Mouse (Mus musculus) heart, embryonic 13.5 days (tissue): ENCODE measurements around the gene Synj2. TPM values are rescaled to one million over a fixed set of nuclear protein-coding genes. Genes with fewer than 3 reads are reported as not detected.

Experiments
- ATAC-seq: fragments of 200-750 bp; cut with Nextera tagmentation; 2 replicates; pipeline ENCODE4 v1.8.0; 2017; ENCODE audit warnings: moderate TSS enrichment; ENCODE audit not compliant: insufficient number of reproducible peaks, low FRiP score, low TSS enrichment; ENCODE audit errors: extremely low read depth
- H3K27ac ChIP-seq: fragments of 300-500 bp; sonication (generic); replicated peaks from 2 replicates; pipeline ENCODE4 v1.5.1; 2015; ENCODE audit warnings: moderate library complexity, mild to moderate bottlenecking, inconsistent platforms
- H3K27me3 ChIP-seq: fragments of 300-500 bp; sonication (generic); replicated peaks from 2 replicates; pipeline ENCODE4 v1.6.1; 2015; ENCODE audit warnings: mild to moderate bottlenecking, inconsistent platforms
- H3K36me3 ChIP-seq: fragments of 300-500 bp; sonication (generic); 2 replicates; pipeline ENCODE4 v1.6.1; 2015; ENCODE audit warnings: mild to moderate bottlenecking, inconsistent platforms
- H3K4me1 ChIP-seq: fragments of 300-500 bp; sonication (generic); 2 replicates; pipeline ENCODE4 v1.6.1; 2015; ENCODE audit warnings: inconsistent platforms
- H3K4me2 ChIP-seq: fragments of 300-500 bp; sonication (generic); 2 replicates; pipeline ENCODE4 v1.6.1; 2015; ENCODE audit warnings: inconsistent platforms, mild to moderate bottlenecking, moderate library complexity
- H3K4me3 ChIP-seq: fragments of 300-500 bp; sonication (generic); 2 replicates; pipeline ENCODE4 v1.5.1; 2015; ENCODE audit warnings: moderate library complexity, mild to moderate bottlenecking, inconsistent platforms
- H3K9ac ChIP-seq: fragments of 300-500 bp; sonication (generic); 2 replicates; pipeline ENCODE4 v1.6.1; 2015; ENCODE audit warnings: inconsistent platforms, mild to moderate bottlenecking, moderate library complexity
- H3K9me3 ChIP-seq: fragments of 300-500 bp; sonication (generic); 2 replicates; pipeline ENCODE4 v1.6.1; 2016; ENCODE audit warnings: inconsistent platforms
- WGBS: fragments of 180-500 bp; shearing (Covaris S2); methylation state at CpG from one replicate; pipeline ENCODE4 v1.1.7; 2015; ENCODE audit warnings: mixed read lengths; 5-methylcytosine and 5-hydroxymethylcytosine counted together
- polyA plus RNA-seq: library from polyadenylated mRNA; unstranded; fragments of >200 nt; fragmentation: Nextera tagmentation; extraction: Ambion mirVana; gene quantifications from 2 replicates; pipeline ENCODE4 v1.2.1, GENCODE M21; 2015

Gene Synj2
- polyA plus RNA-seq, 1 experiment from 2014 or later = 3.0 TPM

GRCm38 (mm10) chr17:5992866-5993580 lies 51.9 kb downstream of the Synj2 start:
- ATAC-seq = no peak
- Histone ChIP-seq H3K4me2 (no peak overlapping the region), H3K4me1 (peaks cover 54% of the 10 kb centered on the region), H3K9me3 (no peaks in the 10 kb centered on the region), H3K27ac (no peak overlapping the region), H3K27me3 (no peaks in the 10 kb centered on the region), H3K4me3 (no peak overlapping the region), H3K9ac (no peak overlapping the region), H3K36me3 (0 out of 2 replicates have a peak, but pooled peaks cover 5% of the 10 kb centered on the region)
- WGBS = 78% methylated on average over 5 of the region's 5 CpGs

- 0 out of 2 replicates have a peak, but pooled peaks cover 5% of the 10 kb centered on the region for H3K36me3 ChIP-seq
- no peaks in the 10 kb centered on the region for H3K9me3 ChIP-seq
- no peak overlapping the region for H3K27ac ChIP-seq
- H3K4me2 ChIP-seq = no peak overlapping the region
- H3K27me3 ChIP-seq = no peaks in the 10 kb centered on the region
- H3K4me3 ChIP-seq = no peak overlapping the region
- H3K4me1 ChIP-seq = peaks cover 59% of the 10 kb centered on the region
- 79% methylated on average over 3 of the region's 3 CpGs for WGBS
- H3K9ac ChIP-seq = no peak overlapping the region
- no peak for ATAC-seq
These were observed 52.6 kb downstream of the Synj2 start for GRCm38 (mm10) chr17:5993581-5994260.

GRCm38 (mm10) chr17:5994606-5995005 lies 53.5 kb downstream of the Synj2 start:
- WGBS = 50% methylated on average over 6 of the region's 6 CpGs
- no peaks in the 10 kb centered on the region for H3K27me3 ChIP-seq
- no peaks in the 10 kb centered on the region for H3K9me3 ChIP-seq
- peak overlapping the region; percentile 98 for H3K27ac ChIP-seq
- no peak overlapping the region for H3K4me2 ChIP-seq
- H3K36me3 ChIP-seq = 0 out of 2 replicates have a peak, but pooled peaks cover 2% of the 10 kb centered on the region
- H3K4me1 ChIP-seq = peaks cover 68% of the 10 kb centered on the region
- H3K4me3 ChIP-seq = no peak overlapping the region
- no peak overlapping the region for H3K9ac ChIP-seq
- ATAC-seq = no peak

- Histone ChIP-seq H3K9ac (peak overlapping the region; percentile 63), H3K4me2 (peak overlapping the region; percentile 50), H3K27ac (peak overlapping the region; percentile 98), H3K9me3 (no peaks in the 10 kb centered on the region), H3K4me1 (peaks cover 76% of the 10 kb centered on the region), H3K27me3 (no peaks in the 10 kb centered on the region), H3K4me3 (no peak overlapping the region), H3K36me3 (no peaks in the 10 kb centered on the region)
- no peak for ATAC-seq
- 67% methylated on average over 14 of the region's 14 CpGs for WGBS
These were observed 55.5 kb downstream of the Synj2 start for GRCm38 (mm10) chr17:5996589-5996988.

GRCm38 (mm10) chr17:5997380-5998234 lies 56.5 kb downstream of the Synj2 start:
- peak overlapping the region; percentile 56 for H3K9ac ChIP-seq
- WGBS = 29% methylated on average over 16 of the region's 16 CpGs
- H3K4me1 ChIP-seq = peaks cover 85% of the 10 kb centered on the region
- no peaks in the 10 kb centered on the region for H3K36me3 ChIP-seq
- peak overlapping the region; percentile 50 for H3K4me2 ChIP-seq
- ATAC-seq = peak; percentile 72; the same call in 1 of the 2 replicates
- no peaks in the 10 kb centered on the region for H3K27me3 ChIP-seq
- H3K27ac ChIP-seq = peak overlapping the region; percentile 98
- H3K4me3 ChIP-seq = no peak overlapping the region
- H3K9me3 ChIP-seq = no peaks in the 10 kb centered on the region

GRCm38 (mm10) chr17:5998235-5998500 lies 57.1 kb downstream of the Synj2 start:
- no peak for ATAC-seq
- no peaks in the 10 kb centered on the region for H3K27me3 ChIP-seq
- peak overlapping the region; percentile 50 for H3K4me2 ChIP-seq
- peak overlapping the region; percentile 98 for H3K27ac ChIP-seq
- no peak overlapping the region for H3K4me3 ChIP-seq
- H3K9ac ChIP-seq = peak overlapping the region; percentile 65
- H3K4me1 ChIP-seq = peaks cover 85% of the 10 kb centered on the region
- peaks cover 3% of the 10 kb centered on the region; the same call in 1 of the 2 replicates for H3K36me3 ChIP-seq
- no peaks in the 10 kb centered on the region for H3K9me3 ChIP-seq

GRCm38 (mm10) chr17:5999039-5999543 lies 58.0 kb downstream of the Synj2 start:
- Histone ChIP-seq H3K9ac (0 out of 2 replicates have a peak overlapping the region, but pooled peaks have one; percentile 65), H3K36me3 (peaks cover 8% of the 10 kb centered on the region; the same call in 1 of the 2 replicates), H3K27me3 (no peaks in the 10 kb centered on the region), H3K4me2 (no peak overlapping the region), H3K4me3 (no peak overlapping the region), H3K9me3 (no peaks in the 10 kb centered on the region), H3K4me1 (peaks cover 82% of the 10 kb centered on the region), H3K27ac (peak overlapping the region; percentile 98)
- 66% methylated on average over 5 of the region's 5 CpGs for WGBS
- ATAC-seq = no peak

- Histone ChIP-seq H3K9me3 (no peaks in the 10 kb centered on the region), H3K27ac (no peak overlapping the region), H3K27me3 (no peaks in the 10 kb centered on the region), H3K4me2 (no peak overlapping the region), H3K9ac (no peak overlapping the region), H3K4me3 (no peak overlapping the region), H3K4me1 (peaks cover 82% of the 10 kb centered on the region), H3K36me3 (peaks cover 8% of the 10 kb centered on the region; the same call in 1 of the 2 replicates)
- 83% methylated on average over 8 of the region's 8 CpGs for WGBS
- ATAC-seq = no peak
These were observed 59.8 kb downstream of the Synj2 start for GRCm38 (mm10) chr17:6000864-6001319.

- H3K4me1 ChIP-seq = peaks cover 82% of the 10 kb centered on the region
- 0 out of 2 replicates have a peak overlapping the region, but pooled peaks have one; percentile 15 for H3K27ac ChIP-seq
- H3K9me3 ChIP-seq = no peaks in the 10 kb centered on the region
- 76% methylated on average over 6 of the region's 6 CpGs for WGBS
- peaks cover 8% of the 10 kb centered on the region; the same call in 1 of the 2 replicates for H3K36me3 ChIP-seq
- no peak overlapping the region for H3K4me2 ChIP-seq
- no peak overlapping the region for H3K4me3 ChIP-seq
- ATAC-seq = no peak
- H3K9ac ChIP-seq = no peak overlapping the region
- H3K27me3 ChIP-seq = no peaks in the 10 kb centered on the region
These were observed 60.3 kb downstream of the Synj2 start for GRCm38 (mm10) chr17:6001389-6001788.

GRCm38 (mm10) chr17:6001836-6002235 lies 60.8 kb downstream of the Synj2 start:
- H3K9ac ChIP-seq = no peak overlapping the region
- 0 out of 2 replicates have a peak overlapping the region, but pooled peaks have one; percentile 15 for H3K27ac ChIP-seq
- no peak for ATAC-seq
- H3K27me3 ChIP-seq = no peaks in the 10 kb centered on the region
- WGBS = 63% methylated on average over 7 of the region's 7 CpGs
- no peak overlapping the region for H3K4me2 ChIP-seq
- H3K36me3 ChIP-seq = peaks cover 8% of the 10 kb centered on the region; the same call in 1 of the 2 replicates
- no peak overlapping the region for H3K4me3 ChIP-seq
- H3K4me1 ChIP-seq = peaks cover 80% of the 10 kb centered on the region
- H3K9me3 ChIP-seq = no peaks in the 10 kb centered on the region

- no peaks in the 10 kb centered on the region for H3K27me3 ChIP-seq
- peaks cover 82% of the 10 kb centered on the region for H3K4me1 ChIP-seq
- ATAC-seq = no peak
- no peak overlapping the region for H3K9ac ChIP-seq
- H3K4me2 ChIP-seq = no peak overlapping the region
- WGBS = 85% methylated on average over 6 of the region's 6 CpGs
- no peak overlapping the region for H3K4me3 ChIP-seq
- no peak overlapping the region; the same call in 1 of the 2 replicates for H3K27ac ChIP-seq
- peaks cover 8% of the 10 kb centered on the region; the same call in 1 of the 2 replicates for H3K36me3 ChIP-seq
- H3K9me3 ChIP-seq = no peaks in the 10 kb centered on the region
These were observed 61.5 kb downstream of the Synj2 start for GRCm38 (mm10) chr17:6002563-6002962.
